8 mouse cellular contexts compared by ENCODE assay signal in genomic region chr16:91010581-91011020, GRCm38 (mm10). TPM values are rescaled to one million over a fixed set of nuclear protein-coding genes. Genes with fewer than 3 reads are reported as not detected.
DNase-seq lines count a peak whose midpoint lies in the region; ATAC-seq and TF ChIP-seq lines count a peak whose summit lies in the region.

No protein-coding gene starts in this region.

- H3K27me3 ChIP-seq in kidney, embryonic 16.5 days (ENCODE audit: insufficient read depth, low read length), result no peaks in the 10 kb centered on the region
- no peaks in the 10 kb centered on the region for H3K27me3 ChIP-seq in MEL (ENCODE audit: control insufficient read depth in 1 of 2, insufficient read depth in 2 of 2, low read length in 2 of 2)
- no peaks in the 10 kb centered on the region for H3K27me3 ChIP-seq in embryonic facial prominence, embryonic 10.5 days (replicated peaks; ENCODE audit: low read depth, poor library complexity, severe bottlenecking)
- H3K27me3 ChIP-seq in midbrain, embryonic 12.5 days, result no peaks in the 10 kb centered on the region

- DNase-seq in kidney, postnatal 25 days, result no peak
- DNase-seq in MEL (ENCODE audit: low read depth, low spot score), result peak; percentile 56
- no peak for DNase-seq in embryonic facial prominence, embryonic 10.5 days (ENCODE audit: low spot score)
- DNase-seq in adrenal gland, adult 2 months, result no peak
- no peak for DNase-seq in thymus, adult 18-20 months

- WGBS in kidney, embryonic 16.5 days, result under 1% methylated on average over 41 of the region's 42 CpGs
- under 1% methylated on average over 40 of the region's 42 CpGs for WGBS in embryonic facial prominence, embryonic 10.5 days
- under 1% methylated on average over 41 of the region's 42 CpGs for WGBS in midbrain, embryonic 12.5 days

- H3K9me3 ChIP-seq in kidney, embryonic 16.5 days (ENCODE audit: low read length), result no peaks in the 10 kb centered on the region
- H3K9me3 ChIP-seq in MEL (replicated peaks; ENCODE audit: insufficient read depth, low read length), result no peaks in the 10 kb centered on the region
- H3K9me3 ChIP-seq in embryonic facial prominence, embryonic 10.5 days, result no peaks in the 10 kb centered on the region
- H3K9me3 ChIP-seq in midbrain, embryonic 12.5 days, result no peaks in the 10 kb centered on the region

- peak overlapping the region; percentile 82 for H3K27ac ChIP-seq in kidney, embryonic 16.5 days (ENCODE audit: low read length)
- peak overlapping the region; percentile 90 for H3K27ac ChIP-seq in MEL (ENCODE audit: control insufficient read depth, low read depth, low read length)
- H3K27ac ChIP-seq in embryonic facial prominence, embryonic 10.5 days (replicated peaks), result peak overlapping the region; percentile 89
- peak overlapping the region; percentile 85 for H3K27ac ChIP-seq in midbrain, embryonic 12.5 days (replicated peaks)

- no peak; the same call in none of the 2 replicates for ATAC-seq in kidney, embryonic 16.5 days (ENCODE audit: low FRiP score, low TSS enrichment)
- ATAC-seq in inflammation-experienced regulatory T-cells, adult 6 months, result peak; percentile 8
- ATAC-seq in midbrain, embryonic 12.5 days (ENCODE audit: low FRiP score, low read depth), result peak; percentile 83; the same call in 1 of the 2 replicates

- H3K4me2 ChIP-seq in kidney, embryonic 16.5 days (replicated peaks; ENCODE audit: low read depth, low read length), result peak overlapping the region; percentile 78
- H3K4me2 ChIP-seq in midbrain, embryonic 12.5 days (replicated peaks), result peak overlapping the region; percentile 70

- peaks cover 17% of the 10 kb centered on the region for H3K4me1 ChIP-seq in kidney, embryonic 16.5 days (ENCODE audit: insufficient read depth, low read length)
- H3K4me1 ChIP-seq in MEL (ENCODE audit: control insufficient read depth in 1 of 2, insufficient read depth in 2 of 2, low read length in 2 of 2), result peaks cover 4 to 14% of the 10 kb centered on the region in 2 experiments
- peaks cover 15% of the 10 kb centered on the region for H3K4me1 ChIP-seq in embryonic facial prominence, embryonic 10.5 days
- H3K4me1 ChIP-seq in midbrain, embryonic 12.5 days, result peaks cover 19% of the 10 kb centered on the region

- peak in 1 of 2 experiments; percentile 73; a peak in 2 of 4 replicates for TF ChIP-seq POLR2A in MEL (IDR thresholded peaks at IDR 0.05; ENCODE audit: control insufficient read depth in 1 of 2, insufficient read depth in 1 of 2, low read depth in 1 of 2, low read length in 2 of 2, poor library complexity in 1 of 2)

- H3K4me3 ChIP-seq in kidney, embryonic 16.5 days (ENCODE audit: low read length), result peak overlapping the region; percentile 76
- peak overlapping the region; percentile 70 to 95 for H3K4me3 ChIP-seq in MEL (ENCODE audit: control insufficient read depth in 1 of 2, insufficient read depth in 1 of 2, low read depth in 2 of 2, low read length in 2 of 2)
- peak overlapping the region; percentile 96 for H3K4me3 ChIP-seq in embryonic facial prominence, embryonic 10.5 days
- H3K4me3 ChIP-seq in midbrain, embryonic 12.5 days, result peak overlapping the region; percentile 93

- TF ChIP-seq EP300 in MEL (IDR thresholded peaks at IDR 0.05; ENCODE audit: low read depth in 1 of 2, low read length in 2 of 2), result no peak

- peaks cover 11% of the 10 kb centered on the region; the same call in 1 of the 2 replicates for H3K36me3 ChIP-seq in kidney, embryonic 16.5 days (ENCODE audit: insufficient read depth, low read length)
- H3K36me3 ChIP-seq in MEL (ENCODE audit: control insufficient read depth in 1 of 2, insufficient read depth in 2 of 2, low read length in 2 of 2), result peaks cover 5 to 23% of the 10 kb centered on the region in 2 experiments
- H3K36me3 ChIP-seq in embryonic facial prominence, embryonic 10.5 days (replicated peaks), result peaks cover 25% of the 10 kb centered on the region
- H3K36me3 ChIP-seq in midbrain, embryonic 12.5 days, result peaks cover 18% of the 10 kb centered on the region

- peak overlapping the region; percentile 87 for H3K9ac ChIP-seq in kidney, embryonic 16.5 days (replicated peaks; ENCODE audit: low read length)
- peak overlapping the region; percentile 94 for H3K9ac ChIP-seq in MEL (ENCODE audit: control insufficient read depth, low read depth, low read length, poor library complexity, severe bottlenecking)
- H3K9ac ChIP-seq in midbrain, embryonic 12.5 days (replicated peaks), result peak overlapping the region; percentile 85

- no peak for TF ChIP-seq RAD21 in MEL (IDR thresholded peaks at IDR 0.05; ENCODE audit: low read depth, low read length)

- peaks cover 22% of the 10 kb centered on the region for H3K79me2 ChIP-seq in MEL (ENCODE audit: control insufficient read depth, insufficient read depth, low read length, poor library complexity)

- TF ChIP-seq CTCF in MEL (IDR thresholded peaks at IDR 0.05 in 2 of 3, conservative IDR thresholded peaks at IDR 0.05 in 1 of 3; ENCODE audit: control insufficient read depth in 1 of 3, insufficient read depth in 1 of 3, low read depth in 2 of 3, low read length in 3 of 3, poor library complexity in 1 of 3, severe bottlenecking in 1 of 3), result no peak

TF ChIP-seq in MEL, 35 proteins besides CTCF, POLR2A, EP300 and RAD21:
- TF ChIP-seq ZKSCAN1 (IDR thresholded peaks at IDR 0.05; ENCODE audit: low read depth, low read length) (no peak), NELFE (IDR thresholded peaks at IDR 0.05; ENCODE audit: low read depth, low read length) (peak; percentile 38; the same call in 1 of the 2 replicates)
TF ChIP-seq in MEL: peak in this region for 1.

RNA-seq across cellular contexts. Expression of gene Synj1, which starts 0.5 kb away (rescaled TPM):
- polyA plus RNA-seq in kidney, embryonic 16.5 days (2015; fragmentation: Nextera tagmentation; extraction: Ambion mirVana), result 12.3 and 17.0 TPM in 2 replicates
- total RNA-seq in MEL (2012; rRNA removed), result 5.0 and 8.8 TPM in 2 replicates
- polyA plus RNA-seq in MEL (2012; ENCODE audit: insufficient read depth in 1 of 2, insufficient read length in 2 of 2, low read depth in 1 of 2, low replicate concordance in 2 of 2, missing spikeins in 1 of 2), result 10 to 100 TPM in 1 of 2 experiments, not detected in 1; 34.5 TPM
- 11.6 and 11.8 TPM in 2 replicates for polyA plus RNA-seq in embryonic facial prominence, embryonic 10.5 days (2016; fragmentation: Nextera tagmentation; extraction: Ambion mirVana)
- 10 to 100 TPM; 31.5 to 33.9 (median 33.2) TPM for polyA plus RNA-seq in inflammation-experienced regulatory T-cells, adult 6 months (2017; shearing (Covaris generic))
- 30.4 and 37.8 TPM in 2 replicates for polyA plus RNA-seq in midbrain, embryonic 12.5 days (2016; fragmentation: Nextera tagmentation; extraction: Ambion mirVana)
- total RNA-seq in adrenal gland, adult 2 months (2021), result 10 to 100 TPM; 44.3 to 65.6 TPM
- polyA plus RNA-seq in adrenal gland, adult 2 months (2012; rRNA removed), result 23.4 and 27.5 TPM in 2 replicates

RNA-seq across cellular contexts. Expression of gene Paxbp1, which starts 33.7 kb away (rescaled TPM):
- 51.4 and 54.5 TPM in 2 replicates for polyA plus RNA-seq in kidney, embryonic 16.5 days (2015; fragmentation: Nextera tagmentation; extraction: Ambion mirVana)
- 23.8 and 26.3 TPM in 2 replicates for total RNA-seq in MEL (2012; rRNA removed)
- 10 to 100 TPM in 1 of 2 experiments, not detected in 1; 49.6 TPM for polyA plus RNA-seq in MEL (2012; ENCODE audit: insufficient read depth in 1 of 2, insufficient read length in 2 of 2, low read depth in 1 of 2, low replicate concordance in 2 of 2, missing spikeins in 1 of 2)
- polyA plus RNA-seq in embryonic facial prominence, embryonic 10.5 days (2016; fragmentation: Nextera tagmentation; extraction: Ambion mirVana), result 66.9 and 79.2 TPM in 2 replicates
- 100 to 1,000 TPM in 2 of 3 experiments, 10 to 100 TPM in 1; 70.7 to 130 (median 118) TPM for polyA plus RNA-seq in inflammation-experienced regulatory T-cells, adult 6 months (2017; shearing (Covaris generic))
- 114 and 118 TPM in 2 replicates for polyA plus RNA-seq in midbrain, embryonic 12.5 days (2016; fragmentation: Nextera tagmentation; extraction: Ambion mirVana)
- total RNA-seq in adrenal gland, adult 2 months (2021), result 10 to 100 TPM; 32.9 to 63.1 TPM
- 8.8 and 11.6 TPM in 2 replicates for polyA plus RNA-seq in adrenal gland, adult 2 months (2012; rRNA removed)
